Mouse (Mus musculus): ENCODE results near the gene E330021D16Rik. TPM values are rescaled to one million over a fixed set of nuclear protein-coding genes. Genes with fewer than 3 reads are reported as not detected.

Gene E330021D16Rik
- polyA plus RNA-seq (2015; fragmentation: Nextera tagmentation; extraction: Ambion mirVana), result not detected in 2 replicates

GRCm38 (mm10) chr6:136415133-136415775, at the start of gene E330021D16Rik:
Gene E330021D16Rik, minus strand, starts transcription at chr6:136415569.

Other genes starting within 250 kb of the E330021D16Rik start
- gene Grin2b, start 242.1 kb downstream of the E330021D16Rik start, polyA plus RNA-seq (2015; fragmentation: Nextera tagmentation; extraction: Ambion mirVana), result not detected in 2 replicates
- gene Gm8994, start 88.0 kb downstream of the E330021D16Rik start, polyA plus RNA-seq (2015; fragmentation: Nextera tagmentation; extraction: Ambion mirVana), result not detected in 2 replicates
- gene Atf7ip, start 90.6 kb upstream of the E330021D16Rik start, polyA plus RNA-seq (2015; fragmentation: Nextera tagmentation; extraction: Ambion mirVana), result 20.3 and 20.5 TPM in 2 replicates
- gene Plbd1, start 246.4 kb upstream of the E330021D16Rik start, polyA plus RNA-seq (2015; fragmentation: Nextera tagmentation; extraction: Ambion mirVana), result 36.9 and 50.8 TPM in 2 replicates

All from spleen, postnatal 0 days (tissue).